Mouse (Mus musculus) intestine, embryonic 16.5 days (tissue): ENCODE measurements at regions not wholly inside any gene's neighbourhood (a gene's known extent, or its start where the extent isn't known, plus 50 kb on each side); places are given as distances from the start of the nearest gene placed in this dataset.
A peak's percentile ranks its signal among the peaks of the same experiment; 100 is the strongest.

Experiments used
- ATAC-seq: fragments of 200-750 bp; cut with Nextera tagmentation; 2 replicates; pipeline ENCODE4 v1.8.0; 2017; ENCODE audit warnings: moderate TSS enrichment, moderate library complexity
- H3K27ac ChIP-seq: fragments of 300-500 bp; sonication (generic); 2 replicates; pipeline ENCODE4 v1.5.1; 2014; ENCODE audit warnings: mild to moderate bottlenecking, low read length
- H3K27me3 ChIP-seq: fragments of 300-500 bp; sonication (generic); replicated peaks from 2 replicates; pipeline ENCODE4 v1.6.1; 2014; ENCODE audit warnings: low read length, control low read depth, mixed read lengths; ENCODE audit not compliant: control insufficient read depth, insufficient read depth
- H3K36me3 ChIP-seq: fragments of 300-500 bp; sonication (generic); 2 replicates; pipeline ENCODE4 v1.6.1; 2014; ENCODE audit warnings: low read length, control low read depth; ENCODE audit not compliant: control insufficient read depth, insufficient read depth
- H3K4me1 ChIP-seq: fragments of 300-500 bp; sonication (generic); 2 replicates; pipeline ENCODE4 v1.6.1; 2014; ENCODE audit warnings: low read length, control low read depth, mixed read lengths; ENCODE audit not compliant: control insufficient read depth, insufficient read depth
- H3K4me2 ChIP-seq: fragments of 300-500 bp; sonication (generic); 2 replicates; pipeline ENCODE4 v1.6.1; 2014; ENCODE audit warnings: low read depth, low read length, control low read depth
- H3K4me3 ChIP-seq: fragments of 300-500 bp; sonication (generic); 2 replicates; pipeline ENCODE4 v1.5.1; 2014; ENCODE audit warnings: mild to moderate bottlenecking, low read length
- H3K9ac ChIP-seq: fragments of 300-500 bp; sonication (generic); 2 replicates; pipeline ENCODE4 v1.6.1; 2014; ENCODE audit warnings: low read depth, low read length
- H3K9me3 ChIP-seq: fragments of 300-500 bp; sonication (generic); 2 replicates; pipeline ENCODE4 v1.6.1; 2016; ENCODE audit warnings: low read length, control low read depth; ENCODE audit not compliant: control insufficient read depth
- WGBS: fragments of 180-500 bp; shearing (Covaris S2); extraction: QIAGEN DNeasy Blood & Tissue Kit; methylation state at CpG from one replicate; pipeline ENCODE4 v1.1.7; 2014; 5-methylcytosine and 5-hydroxymethylcytosine counted together

DNA sequence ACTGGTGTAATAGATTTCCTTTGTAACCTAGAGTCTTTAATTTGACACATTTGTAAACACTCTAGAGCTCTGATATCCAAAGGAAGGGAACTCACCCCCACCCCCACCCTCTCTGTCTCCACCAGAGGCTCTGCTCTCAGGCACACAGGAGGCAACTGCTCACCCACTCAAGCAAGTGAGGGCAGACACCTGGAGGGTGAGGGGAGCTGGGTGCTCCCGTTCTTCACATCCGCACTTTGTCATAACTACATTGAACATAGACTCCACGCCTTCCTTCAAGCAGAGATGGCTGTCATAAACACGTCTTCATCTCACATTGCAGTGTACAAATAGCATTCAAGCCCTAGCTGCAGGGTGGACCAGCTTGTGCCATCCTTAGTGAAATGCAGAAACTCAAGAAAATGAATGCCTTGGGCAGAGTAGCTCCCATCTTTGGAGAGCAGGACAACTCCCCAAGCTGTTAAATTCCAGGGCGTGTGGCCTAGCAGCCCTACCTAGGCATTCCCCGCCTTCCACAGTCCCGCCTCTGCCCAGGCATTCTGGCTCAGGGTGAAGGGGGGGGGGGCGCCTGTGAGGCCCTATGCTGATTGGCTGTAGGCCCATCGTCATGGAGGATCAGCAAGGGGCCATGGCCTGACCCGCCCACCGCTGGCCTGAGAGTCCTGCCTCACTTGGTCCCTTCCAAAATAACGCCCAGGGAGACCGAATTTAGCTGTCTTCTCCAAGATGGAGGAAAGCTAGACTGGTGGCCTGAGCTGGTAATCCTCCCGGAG, 72.9 kb downstream of the Psmg1 start:
- H3K4me1 ChIP-seq, result no peaks in the 10 kb centered on the region

DNA sequence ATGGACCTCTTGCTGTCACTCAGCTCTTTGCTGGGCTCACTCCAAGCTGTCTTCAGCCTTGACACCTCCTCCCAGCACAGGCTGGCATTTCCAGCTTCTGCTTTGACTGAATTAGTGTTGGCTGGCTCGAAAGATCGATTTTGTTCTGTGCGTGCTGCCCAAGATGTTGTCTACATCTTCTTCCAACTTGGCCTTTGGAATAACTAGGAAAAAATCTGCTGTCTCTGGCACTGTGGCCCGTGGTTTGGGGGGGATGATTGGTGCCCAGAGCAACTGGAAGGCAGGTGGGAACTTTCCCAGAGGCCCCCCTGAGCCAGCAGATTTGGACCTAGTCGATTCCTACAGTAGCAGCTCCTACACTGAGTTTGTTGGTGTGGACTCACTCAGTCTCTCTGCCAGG, 76.9 kb downstream of the Psmg1 start:
- Histone ChIP-seq H3K9ac (no peak overlapping the region), H3K27ac (no peak overlapping the region), H3K9me3 (no peaks in the 10 kb centered on the region), H3K4me3 (no peak overlapping the region), H3K36me3 (no peaks in the 10 kb centered on the region), H3K4me2 (no peak overlapping the region), H3K4me1 (no peaks in the 10 kb centered on the region), H3K27me3 (no peaks in the 10 kb centered on the region)
- 72% methylated on average over 5 of the region's 5 CpGs for WGBS
- ATAC-seq, result no peak

More for the DNA sequence above, 72.9 kb downstream of the Psmg1 start:
- ATAC-seq, result 0 out of 2 replicates have a peak, but pooled peaks have one; percentile 33
- Histone ChIP-seq H3K4me2 (no peak overlapping the region), H3K36me3 (no peaks in the 10 kb centered on the region), H3K27ac (no peak overlapping the region), H3K27me3 (no peaks in the 10 kb centered on the region), H3K4me3 (no peak overlapping the region), H3K9ac (no peak overlapping the region), H3K9me3 (no peaks in the 10 kb centered on the region)
- 68% methylated on average over 14 of the region's 14 CpGs for WGBS

DNA sequence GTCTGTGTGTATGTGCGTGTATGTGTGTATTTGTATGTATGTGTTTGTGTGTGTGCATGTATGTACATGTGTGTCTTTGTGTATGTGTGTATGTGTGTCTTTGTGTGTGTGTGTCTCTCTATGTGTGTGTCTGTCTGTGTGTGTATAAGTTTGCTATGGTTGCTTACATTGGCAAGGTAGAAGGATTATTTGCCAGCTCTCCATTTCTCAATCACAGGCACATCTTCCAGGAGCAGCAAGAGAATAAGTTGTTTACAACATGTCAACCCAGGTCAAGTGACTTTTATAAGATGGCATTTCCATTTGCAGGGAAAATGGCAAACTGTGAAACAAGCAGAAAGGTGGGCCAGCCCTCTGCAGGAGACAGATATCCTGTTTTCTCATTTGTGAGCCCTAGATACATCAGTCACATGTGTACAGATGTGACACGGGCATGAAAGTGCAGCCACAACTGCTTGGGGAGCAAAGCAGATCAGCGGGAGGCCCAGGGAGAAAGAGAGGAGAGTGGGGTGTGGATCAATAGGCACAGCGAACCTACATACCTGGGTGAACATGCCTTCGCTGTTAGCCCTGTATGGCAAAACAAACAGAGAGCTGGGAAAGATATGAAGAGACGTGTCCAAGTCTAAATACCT, 86.1 kb downstream of the Psmg1 start:
- no peak for ATAC-seq
- no peak overlapping the region for H3K27ac ChIP-seq
- WGBS, result 68% methylated on average over 6 of the region's 6 CpGs
- H3K9me3 ChIP-seq, result no peaks in the 10 kb centered on the region
- H3K4me3 ChIP-seq, result no peak overlapping the region
- H3K36me3 ChIP-seq, result no peaks in the 10 kb centered on the region
- no peaks in the 10 kb centered on the region for H3K4me1 ChIP-seq
- no peak overlapping the region for H3K4me2 ChIP-seq
- no peak overlapping the region for H3K9ac ChIP-seq
- no peaks in the 10 kb centered on the region for H3K27me3 ChIP-seq

DNA sequence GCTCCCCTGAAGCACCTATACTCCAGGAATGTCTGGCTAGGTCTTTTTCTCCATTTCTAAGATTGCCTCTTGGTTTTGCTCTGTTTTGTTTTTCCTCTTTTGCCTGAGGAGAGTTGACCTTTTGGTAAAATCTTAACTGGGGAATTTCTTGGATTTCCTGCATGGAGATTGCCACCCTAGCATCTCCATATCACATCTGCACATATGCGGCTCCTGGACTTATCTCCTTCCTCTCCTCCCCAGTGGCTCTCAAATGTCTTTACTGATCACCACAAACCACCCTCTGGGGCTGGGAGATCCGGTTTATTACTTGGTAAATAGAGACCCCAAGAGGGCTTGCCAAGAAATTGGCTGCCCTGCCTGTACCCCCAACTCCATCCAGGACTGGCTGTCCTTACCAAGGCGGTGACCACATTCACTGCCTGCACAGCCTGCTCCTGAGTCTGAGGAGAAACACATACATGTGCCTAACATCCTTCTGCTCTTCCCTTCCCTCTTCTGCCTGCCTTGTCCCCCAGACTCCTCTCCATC, 87.3 kb downstream of the Psmg1 start:
- H3K4me3 ChIP-seq, result no peak overlapping the region
- 57% methylated on average over 3 of the region's 3 CpGs for WGBS
- no peaks in the 10 kb centered on the region for H3K27me3 ChIP-seq
- H3K27ac ChIP-seq, result no peak overlapping the region
- no peaks in the 10 kb centered on the region for H3K9me3 ChIP-seq
- H3K4me1 ChIP-seq, result no peaks in the 10 kb centered on the region
- H3K4me2 ChIP-seq, result no peak overlapping the region
- H3K36me3 ChIP-seq, result no peaks in the 10 kb centered on the region
- no peak for ATAC-seq
- H3K9ac ChIP-seq, result no peak overlapping the region

DNA sequence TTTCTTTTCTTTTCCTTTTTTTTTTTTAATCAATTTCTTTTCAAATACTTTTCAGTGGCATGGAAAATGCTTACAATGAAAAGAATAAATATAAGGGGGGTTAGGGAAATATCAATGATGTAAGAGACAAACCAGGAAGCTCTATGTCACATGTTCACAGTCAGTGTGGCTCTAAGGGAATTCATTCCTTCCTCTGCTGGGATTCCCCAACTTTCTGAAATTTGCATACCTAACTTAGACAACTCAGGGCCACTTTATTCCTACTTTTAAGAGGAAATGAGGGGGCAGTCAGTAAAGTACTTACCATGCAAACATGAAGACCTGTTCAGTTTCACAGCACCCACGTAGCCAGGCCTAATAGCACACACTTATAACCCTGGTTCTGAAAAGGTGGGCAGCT, 88.6 kb downstream of the Psmg1 start:
- H3K27ac ChIP-seq, result no peak overlapping the region
- ATAC-seq, result no peak
- no peaks in the 10 kb centered on the region for H3K36me3 ChIP-seq
- no peak overlapping the region for H3K4me2 ChIP-seq
- no peak overlapping the region for H3K9ac ChIP-seq
- no peaks in the 10 kb centered on the region for H3K27me3 ChIP-seq
- no peaks in the 10 kb centered on the region for H3K4me1 ChIP-seq
- H3K4me3 ChIP-seq, result no peak overlapping the region
- H3K9me3 ChIP-seq, result no peaks in the 10 kb centered on the region
- WGBS, result 71% methylated on average over 1 of the region's 1 CpGs

DNA sequence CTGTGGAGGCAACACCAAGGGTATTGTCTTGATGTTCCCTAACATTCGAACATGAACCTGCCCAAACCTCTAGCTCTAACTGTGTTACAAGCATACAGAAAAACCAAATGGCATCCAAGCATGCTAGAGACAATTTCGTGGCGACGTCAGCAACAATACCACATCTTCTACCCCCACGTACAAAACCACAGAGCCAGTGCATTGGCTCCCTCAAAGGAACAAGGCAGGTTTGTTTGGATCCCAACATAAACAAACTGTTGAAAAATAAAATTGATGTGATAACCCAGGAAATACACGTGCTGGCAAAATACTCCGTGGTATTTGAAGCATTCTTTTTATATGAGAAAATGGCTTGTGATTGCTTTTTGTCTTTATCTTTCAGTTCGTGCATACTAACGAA, 89.4 kb downstream of the Psmg1 start:
- Histone ChIP-seq H3K4me1 (no peaks in the 10 kb centered on the region), H3K27ac (no peak overlapping the region), H3K9ac (no peak overlapping the region), H3K27me3 (no peaks in the 10 kb centered on the region), H3K4me2 (no peak overlapping the region), H3K9me3 (no peaks in the 10 kb centered on the region), H3K4me3 (no peak overlapping the region), H3K36me3 (no peaks in the 10 kb centered on the region)
- 51% methylated on average over 9 of the region's 9 CpGs for WGBS
- no peak for ATAC-seq

DNA sequence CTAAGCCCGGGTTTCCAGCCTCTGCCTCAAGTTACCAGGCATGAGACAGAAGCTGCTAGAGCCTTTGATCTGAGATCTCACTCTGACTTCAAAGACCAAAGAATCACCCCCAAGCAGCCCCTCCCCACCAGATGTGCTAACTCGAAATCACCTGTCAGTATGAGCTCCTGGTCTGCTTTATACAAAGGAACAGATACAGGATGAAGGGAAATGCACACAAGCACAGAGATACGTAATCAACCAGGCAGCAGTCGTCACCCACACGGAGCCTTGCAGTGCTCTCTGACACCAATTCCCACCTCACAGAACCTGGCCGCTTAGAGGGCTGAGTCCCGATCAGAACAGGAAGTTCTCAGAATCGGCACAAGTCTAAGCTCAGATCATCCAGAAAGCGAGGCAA, 90.6 kb downstream of the Psmg1 start:
- H3K4me2 ChIP-seq, result no peak overlapping the region
- ATAC-seq, result no peak
- H3K9ac ChIP-seq, result no peak overlapping the region
- no peaks in the 10 kb centered on the region for H3K9me3 ChIP-seq
- no peaks in the 10 kb centered on the region for H3K36me3 ChIP-seq
- H3K27me3 ChIP-seq, result no peaks in the 10 kb centered on the region
- 63% methylated on average over 9 of the region's 9 CpGs for WGBS
- H3K4me3 ChIP-seq, result no peak overlapping the region
- no peak overlapping the region for H3K27ac ChIP-seq
- no peaks in the 10 kb centered on the region for H3K4me1 ChIP-seq

DNA sequence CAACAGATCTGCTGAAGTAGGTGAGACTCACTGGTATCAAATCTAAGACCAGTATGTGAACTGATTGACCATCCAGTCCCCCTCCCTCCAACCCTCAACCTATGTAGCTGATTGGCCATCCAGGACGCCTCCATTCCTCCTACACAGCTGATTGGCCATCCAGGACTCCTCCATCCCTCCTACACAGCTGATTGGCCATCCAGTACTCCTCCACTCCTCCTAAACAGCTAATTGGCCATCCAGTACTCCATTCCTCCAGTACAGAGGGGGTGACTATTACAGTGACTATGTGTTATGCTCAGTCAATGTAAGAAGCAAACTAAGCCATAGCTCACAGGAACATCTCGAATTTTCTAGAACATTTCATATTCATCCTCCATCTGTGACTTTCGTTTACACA, 91.1 kb downstream of the Psmg1 start:
- H3K36me3 ChIP-seq, result no peaks in the 10 kb centered on the region
- ATAC-seq, result no peak
- H3K9me3 ChIP-seq, result no peaks in the 10 kb centered on the region
- no peak overlapping the region for H3K4me2 ChIP-seq
- H3K4me1 ChIP-seq, result no peaks in the 10 kb centered on the region
- 92% methylated on average over 3 of the region's 3 CpGs for WGBS
- no peak overlapping the region for H3K27ac ChIP-seq
- H3K27me3 ChIP-seq, result no peaks in the 10 kb centered on the region
- H3K9ac ChIP-seq, result no peak overlapping the region
- no peak overlapping the region for H3K4me3 ChIP-seq

DNA sequence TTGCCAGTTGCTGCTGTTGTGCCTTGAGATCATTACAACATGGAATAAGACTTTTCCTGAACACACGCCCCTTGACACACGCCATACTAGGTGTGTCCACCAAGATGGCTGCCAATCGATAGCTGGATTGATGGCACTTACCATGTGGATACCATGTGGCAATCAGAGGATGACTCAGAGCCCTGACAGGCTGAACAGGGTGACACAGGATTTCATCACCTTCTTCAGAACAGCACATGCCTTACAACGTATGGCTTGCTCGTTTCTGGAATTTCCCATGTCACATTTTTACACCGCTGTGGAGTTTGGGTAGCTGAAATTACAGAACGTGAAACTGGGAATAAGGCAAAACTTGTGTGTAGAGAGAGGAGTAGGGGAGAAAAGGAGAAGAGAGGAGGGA, 92.9 kb downstream of the Psmg1 start:
- H3K36me3 ChIP-seq, result no peaks in the 10 kb centered on the region
- H3K4me3 ChIP-seq, result no peak overlapping the region
- ATAC-seq, result no peak
- no peaks in the 10 kb centered on the region for H3K27me3 ChIP-seq
- H3K4me1 ChIP-seq, result peaks cover 2% of the 10 kb centered on the region; the same call in 1 of the 2 replicates
- WGBS, result 90% methylated on average over 7 of the region's 7 CpGs
- H3K4me2 ChIP-seq, result no peak overlapping the region
- H3K27ac ChIP-seq, result no peak overlapping the region
- no peak overlapping the region for H3K9ac ChIP-seq
- H3K9me3 ChIP-seq, result no peaks in the 10 kb centered on the region
